Mouse (Mus musculus) fat pad, adult 2 months (tissue): ENCODE data around the gene Syt3.

Experiments used
- DNase-seq: peaks from one replicate; pipeline ENCODE4 v3.0.0-alpha.2; 2011; ENCODE audit warnings: low read depth, low spot score; ENCODE audit errors: extremely low read depth

Gene Syt3

GRCm38 (mm10) chr7:44356590-44357481, 27.1 kb upstream of the Syt3 start:
- DNase-seq = no peak

GRCm38 (mm10) chr7:44357531-44357930, 26.4 kb upstream of the Syt3 start:
- no peak for DNase-seq

GRCm38 (mm10) chr7:44358012-44358411, 25.9 kb upstream of the Syt3 start:
- DNase-seq = no peak

GRCm38 (mm10) chr7:44358886-44359654, 24.8 kb upstream of the Syt3 start:
- DNase-seq = no peak

- peak; percentile 16 for DNase-seq
Observed at GRCm38 (mm10) chr7:44359908-44360672, 23.8 kb upstream of the Syt3 start.

GRCm38 (mm10) chr7:44360792-44361301, 23.1 kb upstream of the Syt3 start:
- DNase-seq = no peak

- no peak for DNase-seq
Observed at GRCm38 (mm10) chr7:44372678-44373077, 11.2 kb upstream of the Syt3 start.

GRCm38 (mm10) chr7:44373460-44373859, 10.4 kb upstream of the Syt3 start:
- no peak for DNase-seq

GRCm38 (mm10) chr7:44373889-44374652, 9.8 kb upstream of the Syt3 start:
- peak; percentile 59 for DNase-seq

- no peak for DNase-seq
Observed at GRCm38 (mm10) chr7:44374756-44375155, 9.1 kb upstream of the Syt3 start.

GRCm38 (mm10) chr7:44375207-44375606, 8.7 kb upstream of the Syt3 start:
- DNase-seq = no peak

- no peak for DNase-seq
Observed at GRCm38 (mm10) chr7:44375793-44376192, 8.1 kb upstream of the Syt3 start.

GRCm38 (mm10) chr7:44378290-44378689, 5.6 kb upstream of the Syt3 start:
- no peak for DNase-seq

- DNase-seq = no peak
Observed at GRCm38 (mm10) chr7:44382541-44382940, 1.4 kb upstream of the Syt3 start.

GRCm38 (mm10) chr7:44384716-44385059, 786 bp downstream of the Syt3 start:
- DNase-seq = no peak

- DNase-seq = no peak
Observed at GRCm38 (mm10) chr7:44385720-44386119, 1.8 kb downstream of the Syt3 start, which contains the start of gene 1700008O03Rik. TSS of gene 1700008O03Rik (minus strand) at chr7:44385820.

GRCm38 (mm10) chr7:44391831-44392230, 7.9 kb downstream of the Syt3 start:
- DNase-seq = no peak

GRCm38 (mm10) chr7:44392341-44392740, 8.4 kb downstream of the Syt3 start:
- DNase-seq = no peak

- no peak for DNase-seq
Observed at GRCm38 (mm10) chr7:44393284-44393683, 9.4 kb downstream of the Syt3 start.

- DNase-seq = no peak
Observed at GRCm38 (mm10) chr7:44398570-44398969, 14.7 kb downstream of the Syt3 start.
